8 mouse cellular contexts compared by ENCODE assay signal in the genomic region with DNA sequence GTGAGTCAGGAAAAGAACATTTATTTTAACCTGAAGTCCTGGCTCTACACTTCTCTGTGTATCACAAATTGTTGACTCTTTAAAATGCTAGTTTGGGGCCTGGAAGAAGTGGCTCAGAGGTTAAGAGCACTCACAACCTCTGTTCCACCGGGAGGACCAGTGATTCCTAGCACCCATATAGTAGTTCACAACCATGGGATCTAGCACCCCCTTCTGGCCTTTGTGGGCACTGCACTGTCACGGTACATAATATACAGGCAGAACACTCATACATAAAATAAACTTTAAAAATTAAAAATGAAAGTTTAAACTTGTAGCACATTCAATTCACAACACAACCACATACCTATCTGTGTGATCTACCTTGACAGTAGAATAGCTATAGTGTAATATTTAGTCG. TPM values are rescaled to one million over a fixed set of nuclear protein-coding genes. Genes with fewer than 3 reads are reported as not detected.
A peak's percentile ranks its signal among the peaks of the same experiment; 100 is the strongest.
DNase-seq lines count a peak whose midpoint lies in the region; ATAC-seq and TF ChIP-seq lines count a peak whose summit lies in the region.

No protein-coding gene starts in this region.

- intact Hi-C loops in gastrocnemius, postnatal 14 days (cut with DNase I; ENCODE audit: low total_unique reads): no loop called here

- peak; percentile 31 for DNase-seq in forebrain, postnatal 0 days
- peak; percentile 19 for DNase-seq in urinary bladder, postnatal 14 days (ENCODE audit: low spot score)
- DNase-seq in urinary bladder, postnatal 36 days (ENCODE audit: low spot score in 2 of 2): no peak
- DNase-seq in embryonic facial prominence, embryonic 10.5 days (ENCODE audit: low spot score): peak; percentile 39
- peak; percentile 43 for DNase-seq in mesoderm, embryonic 11.5 days (ENCODE audit: low read depth, low spot score)
- DNase-seq in yolk sac, embryonic 10.5 days (ENCODE audit: low spot score): no peak
- DNase-seq in gastrocnemius, postnatal 14 days: no peak

- H3K4me1 ChIP-seq in forebrain, postnatal 0 days (ENCODE audit: insufficient read depth): no peaks in the 10 kb centered on the region
- peaks cover 15% of the 10 kb centered on the region for H3K4me1 ChIP-seq in forebrain, embryonic 15.5 days
- H3K4me1 ChIP-seq in embryonic facial prominence, embryonic 10.5 days: peaks cover 24% of the 10 kb centered on the region

- 70% methylated on average over 3 of the region's 3 CpGs for WGBS in forebrain, postnatal 0 days
- WGBS in forebrain, embryonic 15.5 days: 72% methylated on average over 3 of the region's 3 CpGs
- WGBS in embryonic facial prominence, embryonic 10.5 days: 61% methylated on average over 3 of the region's 3 CpGs

- no peaks in the 10 kb centered on the region for H3K36me3 ChIP-seq in forebrain, postnatal 0 days (ENCODE audit: insufficient read depth)
- no peaks in the 10 kb centered on the region for H3K36me3 ChIP-seq in forebrain, embryonic 15.5 days
- peaks cover 3% of the 10 kb centered on the region; the same call in 1 of the 2 replicates for H3K36me3 ChIP-seq in embryonic facial prominence, embryonic 10.5 days (replicated peaks)

- no peaks in the 10 kb centered on the region for H3K9me3 ChIP-seq in forebrain, postnatal 0 days (ENCODE audit: low read length)
- H3K9me3 ChIP-seq in forebrain, embryonic 15.5 days: no peaks in the 10 kb centered on the region; the same call in 1 of the 2 replicates
- peaks cover 8% of the 10 kb centered on the region for H3K9me3 ChIP-seq in embryonic facial prominence, embryonic 10.5 days

- H3K4me2 ChIP-seq in forebrain, postnatal 0 days (ENCODE audit: low read depth): no peak overlapping the region
- H3K4me2 ChIP-seq in forebrain, embryonic 15.5 days (replicated peaks): no peak overlapping the region

- H3K27ac ChIP-seq in forebrain, postnatal 0 days (ENCODE audit: low read depth, low read length): no peak overlapping the region
- H3K27ac ChIP-seq in forebrain, embryonic 15.5 days (replicated peaks): no peak overlapping the region
- H3K27ac ChIP-seq in embryonic facial prominence, embryonic 10.5 days (replicated peaks): no peak overlapping the region

- TF ChIP-seq CTCF in forebrain, postnatal 0 days (IDR thresholded peaks at IDR 0.05; ENCODE audit: low read depth): peak; percentile 55

- no peaks in the 10 kb centered on the region for H3K27me3 ChIP-seq in forebrain, postnatal 0 days (ENCODE audit: insufficient read depth, low read length)
- no peaks in the 10 kb centered on the region for H3K27me3 ChIP-seq in forebrain, embryonic 15.5 days
- H3K27me3 ChIP-seq in embryonic facial prominence, embryonic 10.5 days (replicated peaks; ENCODE audit: low read depth, poor library complexity, severe bottlenecking): peaks cover 15% of the 10 kb centered on the region; the same call in 1 of the 2 replicates

- no peak for ATAC-seq in forebrain, postnatal 0 days
- no peak for ATAC-seq in forebrain, embryonic 15.5 days (replicated peaks)

- no peak overlapping the region for H3K9ac ChIP-seq in forebrain, postnatal 0 days
- H3K9ac ChIP-seq in forebrain, embryonic 15.5 days (replicated peaks): no peak overlapping the region

- H3K4me3 ChIP-seq in forebrain, postnatal 0 days (ENCODE audit: low read depth, low read length): no peak overlapping the region
- no peak overlapping the region for H3K4me3 ChIP-seq in forebrain, embryonic 15.5 days
- H3K4me3 ChIP-seq in embryonic facial prominence, embryonic 10.5 days: no peak overlapping the region

RNA-seq across cellular contexts. Expression of a gene that starts 53.9 kb away (rescaled TPM):
- total RNA-seq in forebrain, postnatal 0 days (2014; rRNA removed): 45.2 and 59.0 TPM in 2 replicates
- 7.1 and 9.5 TPM in 2 replicates for polyA plus RNA-seq in forebrain, postnatal 0 days (2015; fragmentation: Nextera tagmentation; extraction: Ambion mirVana)
- polyA plus RNA-seq in forebrain, embryonic 15.5 days (2015; fragmentation: Nextera tagmentation; extraction: Ambion mirVana): 13.9 and 14.4 TPM in 2 replicates
- polyA plus RNA-seq in embryonic facial prominence, embryonic 10.5 days (2016; fragmentation: Nextera tagmentation; extraction: Ambion mirVana): 16.0 and 16.7 TPM in 2 replicates
- 10 to 100 TPM; 85.7 TPM for total RNA-seq in gastrocnemius, postnatal 14 days (2021)

Comparison
In these comparisons a context has a peak if more than half of its experiments do, and no peak if none do; other contexts are left out.
1. DNase-seq: peak in forebrain, postnatal 0 days (single experiment), urinary bladder, postnatal 14 days (single experiment), embryonic facial prominence, embryonic 10.5 days (single experiment) and mesoderm, embryonic 11.5 days (single experiment); none in urinary bladder, postnatal 36 days (0 of 2), yolk sac, embryonic 10.5 days (single experiment) and gastrocnemius, postnatal 14 days (single experiment).